Mouse (Mus musculus): ENCODE results near the gene Col4a6.

The Col4a6 gene

DNA sequence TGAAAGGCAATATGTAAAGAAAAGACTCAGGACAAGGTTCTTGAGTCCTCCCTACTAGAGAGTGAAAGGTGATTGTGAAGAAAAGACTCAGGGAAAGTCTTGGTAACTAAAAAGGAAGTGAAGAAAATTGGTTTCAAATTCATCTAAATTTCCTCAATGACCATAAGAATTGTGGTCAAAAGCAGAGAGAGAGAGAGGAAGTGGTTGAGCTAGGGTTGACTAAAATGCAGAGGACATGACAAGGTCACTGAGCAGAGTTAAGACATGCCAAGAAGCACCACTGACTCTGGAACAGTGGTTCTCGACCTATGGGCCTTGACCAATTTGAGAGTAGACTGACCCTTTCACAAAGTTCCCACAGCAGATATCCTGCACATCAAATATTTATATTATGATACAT lies 224.2 kb downstream of the Col4a6 start:
- no peak for DNase-seq (ENCODE audit: low spot score)

DNA sequence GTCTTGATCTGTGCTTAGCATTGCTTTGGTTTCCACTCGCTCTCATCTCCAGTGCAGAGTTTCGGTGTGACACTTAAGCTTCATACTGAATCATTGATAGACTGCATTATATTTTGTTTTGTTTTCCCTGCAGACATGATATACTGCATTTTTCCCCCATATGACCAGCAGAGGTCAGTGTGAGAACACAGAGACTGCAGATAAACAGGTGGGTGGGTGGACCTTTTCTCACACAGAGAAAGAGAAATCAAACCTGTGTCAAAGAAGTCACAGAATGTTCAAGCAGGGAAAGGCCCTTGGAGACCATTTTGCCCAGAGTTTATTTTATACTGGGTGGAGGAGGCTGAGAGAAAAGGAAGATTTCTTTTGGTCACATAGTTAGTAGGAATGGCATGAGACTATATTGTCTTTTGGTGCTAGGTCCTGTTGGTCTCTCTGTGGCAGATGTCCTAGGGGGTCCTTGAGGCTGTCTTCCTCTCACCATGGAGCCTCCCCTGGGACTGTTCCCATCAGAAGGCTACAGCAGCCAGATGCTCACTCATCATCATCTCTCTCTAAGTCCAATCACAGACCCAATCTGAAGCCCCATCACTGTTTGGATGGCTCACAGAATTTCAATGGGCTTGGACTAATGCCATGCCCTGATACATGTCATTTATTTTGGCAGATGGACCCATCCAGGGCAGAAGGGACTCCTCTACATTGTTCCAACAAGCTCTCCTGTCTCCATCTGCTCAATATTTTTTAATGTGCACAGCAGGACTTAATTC lies 237.1 kb downstream of the Col4a6 start:
- no peak for DNase-seq (ENCODE audit: low spot score)

DNA sequence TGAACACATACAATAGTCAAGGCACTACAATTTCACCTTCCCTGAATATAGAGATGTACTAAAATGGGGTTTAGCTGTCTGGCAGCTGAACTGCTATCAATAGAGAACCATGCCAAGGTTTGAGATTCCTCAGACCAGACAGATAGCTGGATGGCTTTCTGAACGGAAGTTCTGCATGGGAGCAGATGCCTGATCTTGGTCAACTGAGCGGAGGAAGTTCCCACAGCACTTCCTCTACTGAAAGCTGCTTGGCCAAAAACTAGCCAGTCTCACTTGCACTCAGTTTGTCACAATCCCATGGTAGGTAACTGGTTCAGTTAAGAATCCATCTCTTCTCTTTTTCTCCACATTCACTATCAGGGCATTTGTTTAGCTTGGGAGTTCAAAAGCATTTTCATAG lies 245.7 kb downstream of the Col4a6 start:
- DNase-seq (ENCODE audit: low spot score), result no peak

DNA sequence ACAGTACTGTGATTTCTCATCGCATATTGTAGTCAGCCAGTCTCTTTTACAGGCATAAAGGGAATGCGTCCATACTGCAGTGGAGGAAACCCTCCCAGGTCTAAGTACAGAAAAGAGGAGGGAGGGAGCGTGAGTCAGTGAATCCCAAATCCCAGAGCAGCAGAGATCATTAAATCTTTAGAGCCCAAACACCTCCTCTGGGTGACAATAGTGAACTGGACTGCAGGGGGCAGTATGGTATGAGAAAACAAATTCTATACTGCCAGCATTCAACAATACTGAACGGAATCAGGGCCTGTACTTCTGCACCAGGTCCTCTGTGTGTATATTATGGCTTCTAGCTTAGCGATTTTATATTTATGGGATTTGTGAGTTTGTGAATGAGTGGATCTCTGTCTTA lies 261.1 kb downstream of the Col4a6 start:
- no peak for DNase-seq (ENCODE audit: low spot score)

DNA sequence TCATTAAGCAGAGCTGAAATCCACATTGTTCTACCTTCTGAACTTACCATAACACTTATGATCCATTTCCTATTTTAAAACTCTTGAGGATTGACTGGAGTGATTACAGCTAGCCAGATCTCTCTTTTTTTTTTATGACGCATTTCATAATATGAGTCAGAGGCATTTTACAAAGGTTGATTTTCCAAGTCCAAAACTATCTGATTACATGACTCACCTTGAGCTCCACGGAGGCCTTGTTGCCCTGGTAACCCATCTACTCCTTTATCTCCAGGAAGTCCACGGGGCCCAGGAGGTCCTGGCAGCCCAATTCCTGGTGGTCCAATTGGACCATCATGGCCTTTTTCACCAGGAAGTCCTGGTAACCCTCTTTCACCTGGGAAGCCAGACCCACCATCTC lies 274.9 kb downstream of the Col4a6 start:
- no peak for DNase-seq (ENCODE audit: low spot score)

DNA sequence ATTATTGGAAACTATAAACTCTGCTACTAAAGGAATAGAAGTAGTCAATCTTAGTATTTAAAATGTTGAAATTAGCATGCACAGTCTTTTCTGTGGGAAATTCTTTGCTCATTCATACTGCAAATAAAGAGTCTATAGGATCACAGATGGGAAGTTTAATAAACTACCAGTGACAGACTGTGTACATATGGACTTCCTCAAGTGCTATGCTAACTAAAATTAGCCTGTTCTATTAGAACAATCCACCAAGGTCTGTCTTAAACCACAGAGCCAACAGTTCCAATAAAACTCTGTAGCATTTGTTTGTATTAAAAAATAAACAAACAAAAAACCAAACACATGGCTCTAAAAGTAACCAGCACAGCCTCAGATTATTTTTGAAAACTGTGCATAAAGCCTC lies 278.8 kb downstream of the Col4a6 start:
- no peak for DNase-seq (ENCODE audit: low spot score)

DNA sequence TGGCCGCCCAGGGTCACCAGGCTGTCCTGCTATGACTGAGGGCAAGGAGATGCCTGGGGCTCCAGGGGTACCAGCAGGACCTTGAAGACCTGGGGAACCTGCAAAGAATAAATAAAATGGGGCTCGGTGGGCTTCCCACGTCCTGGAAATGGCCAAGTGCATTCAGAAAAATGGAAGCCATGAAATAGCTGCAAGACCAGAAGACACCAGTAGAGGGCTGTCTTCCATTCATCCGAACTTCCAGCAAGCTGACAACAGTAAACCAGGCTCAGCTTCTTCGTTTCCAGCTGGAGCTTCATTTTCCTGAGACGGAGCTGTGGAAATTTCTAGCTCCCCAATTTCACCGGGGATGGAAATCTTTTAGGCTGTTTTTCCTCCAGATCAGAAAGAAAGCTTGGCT lies 298.5 kb downstream of the Col4a6 start:
- no peak for DNase-seq (ENCODE audit: low spot score)

DNA sequence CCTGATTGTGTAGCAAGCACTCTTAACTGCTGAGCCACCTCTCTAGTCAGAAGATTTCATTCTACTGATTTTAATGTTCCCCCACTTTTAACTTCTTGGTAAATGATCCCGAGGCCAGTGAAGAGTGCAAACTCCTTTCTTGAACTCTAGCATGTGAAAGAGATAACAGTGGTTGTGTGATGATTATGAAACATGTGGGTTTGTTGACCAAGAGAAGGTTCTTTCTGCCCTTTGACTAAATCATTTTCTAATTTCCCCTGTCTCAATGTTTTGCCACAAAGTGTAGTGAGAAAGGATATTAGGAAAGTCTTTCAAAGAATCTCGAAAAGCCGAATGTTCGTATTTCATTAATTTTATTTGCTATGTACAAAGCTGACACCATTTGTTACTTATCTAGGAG lies 308.8 kb downstream of the Col4a6 start:
- DNase-seq (ENCODE audit: low spot score), result no peak

DNA sequence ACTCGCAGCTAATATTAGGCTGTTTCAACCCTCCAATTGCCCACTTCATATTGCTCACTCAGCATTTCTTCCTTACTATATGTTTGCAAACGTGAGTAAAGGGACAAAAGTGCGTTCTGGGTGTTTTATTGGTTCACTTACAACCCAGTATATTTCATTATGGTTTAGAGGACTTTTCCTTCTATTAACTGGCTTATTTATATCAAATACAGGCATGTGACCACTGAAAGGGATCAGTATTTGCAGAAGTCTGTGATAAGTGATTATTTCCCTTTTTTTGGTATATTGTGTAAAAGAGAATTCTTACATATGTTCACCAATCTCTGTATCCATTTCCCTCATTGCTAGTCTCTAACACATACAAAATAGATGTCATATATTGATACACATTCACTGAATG lies 313.5 kb downstream of the Col4a6 start:
- DNase-seq (ENCODE audit: low spot score), result no peak

DNA sequence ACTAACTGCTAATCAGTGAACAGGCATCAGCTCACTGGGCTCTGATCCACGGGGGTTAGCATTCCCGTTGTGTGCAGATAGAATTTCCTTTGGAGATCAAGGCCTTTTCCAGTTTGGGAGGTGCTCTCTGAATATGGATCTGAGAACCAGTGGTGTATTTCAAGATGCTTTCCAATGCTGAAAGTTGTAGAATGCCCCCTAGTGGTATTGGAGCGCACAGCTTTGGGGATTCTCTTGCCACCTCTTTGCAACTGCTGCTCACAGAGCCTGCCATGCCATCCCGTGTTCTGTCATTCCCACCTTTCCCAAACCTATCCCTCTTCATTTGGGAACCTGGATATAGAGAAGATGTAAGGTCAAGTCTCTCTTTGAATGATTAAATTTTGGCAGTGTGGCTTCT lies 315.7 kb downstream of the Col4a6 start:
- DNase-seq (ENCODE audit: low spot score), result no peak

DNA sequence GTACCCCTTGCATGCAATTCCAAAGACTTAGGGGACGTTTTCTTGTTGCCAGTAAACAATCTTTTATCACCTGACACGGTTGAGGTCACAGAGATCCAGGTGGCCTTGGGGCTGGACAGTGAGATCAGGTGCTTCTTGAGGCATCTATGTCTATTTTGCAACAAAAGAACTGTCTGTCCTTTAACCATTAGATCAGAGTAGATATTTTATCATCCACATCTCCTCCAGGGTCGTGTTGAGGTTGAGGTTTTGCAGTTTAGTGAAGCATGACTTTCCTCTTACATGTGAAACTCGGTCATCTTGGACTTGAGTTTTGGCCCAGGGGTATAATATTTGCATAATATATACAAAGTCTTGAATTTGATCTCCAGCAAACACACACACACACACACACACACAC lies 316.2 kb downstream of the Col4a6 start:
- DNase-seq (ENCODE audit: low spot score), result no peak

DNA sequence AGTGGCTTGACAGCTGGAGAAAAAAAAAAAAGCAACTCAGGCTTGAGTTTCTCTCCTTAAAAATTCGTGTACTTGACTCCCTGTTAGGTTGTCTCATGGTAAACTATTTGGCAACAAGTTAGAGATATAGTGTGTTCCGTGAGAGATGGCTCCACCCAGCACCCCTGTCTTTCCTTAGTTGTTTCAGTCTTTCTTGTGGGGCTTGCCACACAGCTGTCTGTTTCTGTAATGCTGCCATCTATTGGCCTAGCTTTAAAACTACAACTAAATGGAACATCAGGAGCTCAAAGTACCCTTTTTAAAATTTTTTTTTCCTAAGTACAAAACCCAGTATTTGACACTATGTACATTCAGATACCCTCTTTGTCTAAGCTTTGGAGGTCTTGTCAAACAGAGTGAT lies 317.2 kb downstream of the Col4a6 start:
- no peak for DNase-seq (ENCODE audit: low spot score)

DNA sequence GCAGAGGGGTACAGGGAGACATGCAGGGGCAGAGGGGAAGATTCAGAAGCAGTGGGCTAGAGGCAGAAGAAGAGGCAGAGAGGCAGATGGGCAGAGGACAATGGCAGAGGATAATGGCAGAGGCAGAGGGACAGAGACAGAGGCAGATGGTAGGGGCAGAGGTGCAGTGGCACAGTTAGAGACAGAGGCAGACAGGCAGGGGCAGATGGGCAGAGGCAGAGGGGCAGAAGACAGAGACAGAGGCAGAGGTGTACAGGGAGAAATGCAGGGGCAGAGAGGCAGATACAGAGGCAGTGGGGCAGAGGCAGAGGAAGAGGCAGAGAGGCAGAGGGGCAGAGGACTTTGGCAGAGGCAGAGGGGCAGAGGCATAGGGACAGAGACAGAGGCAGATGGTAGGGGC lies 322.7 kb downstream of the Col4a6 start:
- DNase-seq (ENCODE audit: low spot score), result no peak

DNA sequence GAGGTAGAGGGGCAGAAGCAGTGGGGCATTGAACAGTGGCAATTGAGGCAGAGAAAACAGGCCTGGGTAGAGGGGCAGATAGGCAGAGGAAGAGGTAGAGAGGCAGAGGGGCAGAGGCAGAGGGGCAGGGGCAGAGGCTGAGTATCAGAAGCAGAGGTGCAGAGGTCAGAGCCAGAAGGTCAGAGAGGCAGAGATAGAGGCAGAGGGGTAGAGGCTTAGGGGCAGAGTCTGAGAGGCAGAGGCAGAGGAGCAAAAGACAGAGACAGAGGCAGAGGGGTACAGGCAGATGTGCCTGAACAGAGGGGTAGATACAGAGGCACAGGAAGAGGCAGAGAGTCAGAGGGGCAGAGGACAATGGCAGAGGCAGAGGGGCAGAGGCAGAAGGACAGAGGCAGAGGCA lies 323.6 kb downstream of the Col4a6 start:
- DNase-seq (ENCODE audit: low spot score), result no peak

DNA sequence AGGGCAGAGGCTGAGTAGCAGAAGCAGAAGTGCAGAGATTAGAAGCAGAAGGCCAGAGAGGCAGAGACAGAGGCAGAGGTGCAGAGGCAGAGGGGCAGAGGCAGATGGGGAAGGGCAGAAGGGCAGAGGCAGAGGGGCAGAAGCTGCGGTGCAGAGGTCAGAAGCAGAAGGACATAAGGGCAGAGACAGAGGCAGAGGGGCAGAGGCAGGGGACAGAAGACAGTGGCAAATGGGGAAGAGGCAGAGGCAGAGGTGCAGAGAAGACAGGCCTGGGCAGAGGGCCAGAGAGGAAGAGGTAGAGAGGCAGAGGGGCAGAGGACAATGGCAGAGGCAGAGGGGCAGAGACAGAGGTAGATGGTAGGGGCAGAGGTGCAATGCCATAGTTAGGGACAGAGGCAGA lies 324.2 kb downstream of the Col4a6 start:
- no peak for DNase-seq (ENCODE audit: low spot score)
